Mouse (Mus musculus) gastrocnemius, postnatal 4 days (tissue): Measurements from ENCODE around the gene Arsk. TPM values are rescaled to one million over a fixed set of nuclear protein-coding genes. Genes with fewer than 3 reads are reported as not detected.

Experiments used
- DNase-seq, 2 experiments: peaks; one replicate each; pipeline ENCODE4 v3.0.0; 2021 to 2022; ENCODE audit warnings: low spot score in 2 of 2, mixed read lengths in 2 of 2
- long read RNA-seq, 2 experiments: library from polyadenylated mRNA; stranded (forward); transcript quantifications; one replicate each; pipeline ENCODE4 v2.0.0; 2021
- total RNA-seq, 2 experiments: library from RNA; stranded (reverse); gene quantifications; 2 replicates each; pipeline ENCODE4 v1.2.3; 2021

Gene Arsk
- 1 to 10 TPM; 5.4 to 6.9 TPM for total RNA-seq
- long read RNA-seq, experiment 1, transcript Arsk-201 (8 exons, 3,657 nt), result major isoform, 8 of 11 reads
- long read RNA-seq, experiment 1, partial matches to known transcripts, result 0 of 11 reads
- long read RNA-seq, experiment 1, other reads (novel, unspliced or antisense), result 3 of 11 reads
- long read RNA-seq, experiment 2, partial matches to known transcripts, result 0 of 7 reads
- long read RNA-seq, experiment 2, other reads (novel, unspliced or antisense), result 5 of 7 reads

DNA sequence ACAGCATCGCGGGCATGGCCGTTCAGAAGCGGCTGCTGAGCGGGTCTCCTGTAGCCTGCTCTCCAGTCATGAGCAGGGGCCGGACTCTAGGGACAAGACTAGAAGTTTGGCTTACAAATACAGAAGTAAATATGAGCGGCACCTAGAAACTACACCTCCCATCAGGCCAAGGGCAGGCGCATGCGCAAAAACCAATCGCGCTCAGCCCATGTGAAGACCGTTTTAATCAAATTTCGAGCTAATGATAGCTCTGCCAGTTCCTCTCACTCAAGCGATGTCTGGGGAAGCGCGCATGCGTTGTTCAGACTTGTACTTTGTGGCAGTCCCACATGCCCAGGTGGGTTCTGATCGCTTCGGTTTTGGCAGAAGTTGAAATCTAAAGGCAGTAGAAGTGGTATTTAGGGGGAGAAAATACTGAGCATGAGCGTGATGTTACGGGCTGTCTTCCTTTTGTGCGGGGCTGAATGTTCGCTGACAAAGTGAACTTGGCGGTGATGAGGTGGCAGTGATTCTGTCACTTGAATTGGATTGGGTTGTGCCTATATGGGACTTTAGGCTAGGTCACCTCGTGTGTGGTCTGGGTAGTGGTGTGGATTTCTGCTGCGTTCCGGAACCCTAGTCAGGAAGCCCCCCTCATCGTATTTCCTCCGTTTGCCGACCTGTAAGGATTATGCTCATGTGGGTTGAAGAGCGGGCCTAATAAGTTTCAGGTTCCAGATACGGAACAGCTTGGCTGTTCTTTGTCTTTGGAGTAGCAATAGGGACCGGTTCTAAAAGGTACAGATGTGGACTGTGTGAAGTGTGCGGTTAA, at the start of gene Arsk, which contains the start of gene Ttc37:
Gene Arsk, minus strand, starts transcription at position 168 of the 811 bp plus-strand sequence.
Gene Ttc37, plus strand, starts transcription at position 242 of the 811 bp plus-strand sequence.
- peak; percentile 85 to 93 for DNase-seq

DNA sequence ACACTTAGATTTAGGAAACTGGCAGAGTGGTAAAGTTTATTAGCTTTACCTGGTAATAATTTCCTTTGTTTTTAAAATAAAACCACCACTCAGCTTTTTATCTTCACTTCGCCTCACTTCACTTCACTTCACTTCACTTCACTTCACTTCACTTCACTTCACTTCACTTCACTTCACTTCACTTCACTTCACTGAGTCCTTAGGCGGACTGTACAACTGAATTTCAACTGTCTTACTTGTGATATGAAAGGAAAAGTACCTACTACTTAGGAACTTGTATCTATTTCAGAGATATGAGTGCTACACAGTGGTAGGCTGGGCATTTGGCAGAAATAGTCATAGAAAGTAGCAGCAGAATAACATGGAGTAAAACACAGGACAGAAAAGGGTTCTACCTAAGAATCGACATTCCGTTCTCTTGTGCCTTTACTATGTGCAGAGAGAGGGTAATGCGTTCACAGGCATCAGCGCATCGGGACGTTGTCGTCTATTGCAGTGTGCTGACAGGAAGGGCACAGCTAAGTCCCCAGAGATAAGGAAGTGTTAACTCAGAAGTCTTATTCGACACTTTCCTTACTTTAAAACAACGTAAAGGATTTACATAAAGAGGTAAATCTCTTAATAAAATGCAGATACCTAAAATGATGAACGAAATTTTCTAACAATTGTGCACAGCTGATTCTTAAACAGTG, 42.8 kb upstream of the Arsk start:
- no peak for DNase-seq

DNA sequence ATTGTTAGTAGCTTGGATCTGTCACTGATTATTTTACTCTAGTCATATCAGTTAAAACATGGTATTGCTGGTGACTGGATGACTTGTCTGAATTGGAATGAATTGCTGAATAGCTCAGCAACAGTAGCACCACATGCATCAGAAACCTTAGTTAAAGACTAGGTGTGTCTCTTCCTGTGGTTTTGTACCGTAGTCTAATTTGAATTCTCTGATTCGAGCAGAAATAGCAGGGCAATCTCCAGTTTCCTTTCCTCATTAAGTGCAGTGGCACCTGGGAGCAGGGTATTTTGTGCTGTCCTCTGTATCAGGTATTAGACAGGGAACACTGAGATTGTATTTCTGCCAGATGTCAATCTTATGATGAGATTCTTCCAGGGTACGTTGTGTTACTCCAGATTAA, 40.4 kb upstream of the Arsk start:
- no peak for DNase-seq

DNA sequence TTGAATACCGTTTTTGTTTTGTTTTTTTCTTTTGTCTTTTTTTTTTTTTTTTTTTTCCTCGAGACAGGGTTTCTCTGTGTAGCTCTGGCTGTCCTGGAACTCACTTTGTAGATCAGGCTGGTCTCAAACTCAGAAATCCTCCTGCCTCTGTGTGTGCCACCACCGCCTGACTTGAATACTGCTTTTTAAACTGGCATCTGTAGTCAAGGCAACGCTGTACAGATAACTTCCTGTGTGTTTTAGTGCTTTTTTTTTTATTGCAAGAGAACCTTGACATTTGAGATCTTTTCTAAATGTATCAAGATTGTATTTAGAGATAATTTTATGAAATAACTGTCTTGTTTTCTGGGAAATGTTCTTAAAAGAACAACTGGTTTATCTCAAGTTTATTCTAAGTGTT, 34.0 kb upstream of the Arsk start:
- DNase-seq, result no peak

DNA sequence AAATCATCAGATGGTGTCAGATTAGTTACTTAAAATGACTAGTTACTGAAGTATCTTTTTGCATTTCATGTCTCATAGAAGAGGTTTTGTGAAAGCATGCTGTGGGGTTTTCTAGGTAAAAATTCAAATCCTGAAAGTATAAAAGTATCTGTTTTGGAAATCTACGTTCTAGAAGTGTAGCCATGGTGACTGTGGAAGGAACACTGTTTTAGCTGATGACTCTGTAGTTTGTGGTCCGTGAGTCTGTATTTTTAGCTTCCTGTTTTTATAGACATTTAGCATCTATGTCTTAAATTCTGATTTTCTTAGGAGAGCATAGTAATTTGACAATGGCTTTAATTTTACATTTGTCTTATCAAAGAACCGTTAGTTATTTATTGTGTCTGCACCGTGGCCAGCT, 30.3 kb upstream of the Arsk start:
- DNase-seq, result no peak

DNA sequence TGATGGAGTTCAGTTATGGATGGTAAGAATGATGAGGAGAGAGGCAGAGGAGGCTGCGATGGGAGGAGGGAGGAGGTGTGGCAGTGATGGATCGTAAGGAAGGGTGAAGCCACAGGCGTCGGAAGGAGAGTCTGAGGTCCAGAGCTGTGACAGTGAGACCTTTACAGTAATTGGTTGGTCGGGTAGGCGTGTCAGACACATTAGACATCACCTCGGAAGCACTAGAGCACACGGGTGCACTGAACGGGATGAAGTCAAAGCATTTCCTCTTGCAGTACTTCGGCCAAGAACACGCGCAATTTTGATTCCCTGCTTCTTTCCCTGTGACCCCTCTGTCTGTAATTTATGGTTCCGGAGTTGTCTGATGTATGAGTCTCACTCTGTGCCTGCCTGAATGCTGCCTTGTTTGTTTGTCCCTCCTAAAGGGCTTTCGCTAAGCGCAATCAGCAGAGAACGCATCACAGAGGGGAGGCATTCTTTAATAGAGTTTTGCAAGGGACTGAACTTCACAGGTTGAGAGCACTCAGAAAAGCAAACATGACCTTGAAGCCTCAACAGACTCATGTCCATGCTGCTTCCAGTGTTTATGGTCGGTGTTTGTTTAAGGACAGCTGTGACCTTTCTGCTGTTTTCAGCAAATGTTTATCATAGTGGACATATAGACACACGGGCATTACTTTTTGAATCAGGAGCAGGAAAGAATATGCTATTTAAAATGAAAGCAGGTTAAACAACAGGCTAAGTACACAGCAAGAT, 10.8 kb upstream of the Arsk start:
- DNase-seq, result no peak

DNA sequence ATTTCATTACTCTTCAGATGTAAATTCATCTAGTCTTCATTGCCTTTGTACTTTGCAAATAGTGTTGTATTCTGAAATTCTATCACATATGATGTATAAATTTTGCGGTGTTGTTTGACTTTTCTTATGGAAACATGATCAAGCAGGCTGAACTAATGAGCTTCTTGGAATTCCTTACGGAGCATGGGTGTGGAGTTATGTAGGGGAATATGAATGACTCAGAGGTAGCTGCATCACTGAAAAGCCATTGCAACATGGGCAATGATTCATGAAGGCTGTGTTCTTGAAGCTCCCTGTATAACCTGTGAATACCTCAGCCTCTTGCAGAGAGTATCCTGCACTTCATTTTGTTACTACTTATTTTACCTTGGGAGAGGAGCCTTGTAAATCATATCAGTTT, 3.5 kb upstream of the Arsk start:
- DNase-seq, result no peak

DNA sequence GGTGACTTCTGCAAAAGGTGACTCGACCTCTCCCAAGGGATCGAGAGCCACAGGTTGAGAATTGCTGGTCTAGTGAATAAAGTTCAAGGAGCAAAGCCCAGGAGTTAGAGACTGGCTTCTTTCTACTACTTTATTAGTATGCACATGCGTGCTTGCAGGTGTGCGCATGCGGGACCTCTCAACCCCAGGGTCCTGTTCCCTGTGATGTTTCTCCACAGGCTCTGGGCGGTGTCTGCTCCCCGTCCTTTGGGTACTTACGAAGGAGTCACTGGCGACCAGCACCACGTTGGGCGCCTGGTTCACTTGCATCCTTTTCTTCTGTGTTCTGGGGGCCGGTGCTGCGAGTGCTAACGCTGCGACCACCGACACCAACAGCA, 356 bp downstream of the Arsk start:
- no peak for DNase-seq

DNA sequence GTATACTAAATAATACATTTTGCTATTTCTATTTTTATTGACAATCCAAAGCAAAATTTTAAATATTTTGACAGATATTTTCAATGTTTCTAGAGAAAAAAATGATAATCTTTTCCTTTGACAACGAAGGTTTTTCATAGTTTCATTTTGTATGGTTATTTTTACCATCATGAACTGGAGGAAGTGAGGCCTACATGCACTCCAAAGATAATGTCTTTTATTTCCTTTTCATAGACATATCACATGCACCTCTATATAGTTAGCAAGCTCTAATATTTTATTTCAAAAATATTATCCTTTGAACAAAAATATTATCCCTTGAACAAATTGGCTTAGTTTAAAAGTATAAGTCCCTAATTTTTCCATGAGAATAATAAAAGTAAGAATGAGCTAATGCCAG, 24.1 kb downstream of the Arsk start:
- no peak for DNase-seq

DNA sequence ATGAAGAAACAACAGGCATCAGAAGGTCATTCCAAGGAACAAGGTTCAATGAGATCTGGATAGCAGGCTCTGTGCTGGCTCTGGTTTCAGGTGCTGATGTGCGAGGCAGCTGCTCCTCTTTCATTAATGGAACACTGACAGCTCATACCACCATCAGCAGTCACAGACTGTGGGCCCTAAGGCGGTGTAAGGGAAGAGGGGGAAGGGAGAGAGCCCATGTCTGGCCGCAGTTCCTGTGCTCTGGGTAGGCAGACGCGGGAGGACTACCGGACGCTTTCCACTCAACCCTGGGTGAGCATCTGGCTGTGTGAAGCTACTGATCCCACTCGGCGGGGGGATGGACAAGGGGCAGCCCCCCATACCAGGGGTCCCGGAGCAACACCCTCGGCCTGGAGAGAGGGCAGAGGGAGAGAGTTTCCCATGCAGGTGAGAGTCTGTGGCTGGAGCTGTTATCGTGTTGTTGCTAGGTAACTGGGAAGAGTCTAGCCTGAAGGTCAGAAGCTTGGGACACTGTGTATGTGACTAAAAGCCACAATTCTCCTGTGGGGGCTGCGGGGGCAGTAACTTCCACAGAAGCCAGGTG, 34.0 kb downstream of the Arsk start:
- DNase-seq, result no peak

DNA sequence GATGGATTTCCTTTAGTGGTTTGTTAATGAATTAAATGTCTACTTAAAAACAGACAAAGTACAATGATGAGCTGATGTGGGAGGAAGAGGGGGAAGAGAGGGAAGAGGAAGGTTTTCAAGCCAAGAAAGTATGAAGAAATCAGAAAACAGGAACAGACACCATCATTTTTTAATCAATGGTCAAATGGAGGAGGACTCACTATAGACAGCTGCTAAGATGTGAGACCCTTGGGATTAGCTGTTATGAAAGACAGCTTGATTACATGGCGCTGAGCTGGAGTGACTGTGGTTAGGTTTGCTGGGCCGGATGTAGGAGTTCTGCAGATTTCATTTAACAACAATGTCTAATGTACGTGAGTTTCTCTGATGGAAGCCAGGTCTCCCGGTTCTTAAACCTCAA, 34.9 kb downstream of the Arsk start:
- no peak for DNase-seq

DNA sequence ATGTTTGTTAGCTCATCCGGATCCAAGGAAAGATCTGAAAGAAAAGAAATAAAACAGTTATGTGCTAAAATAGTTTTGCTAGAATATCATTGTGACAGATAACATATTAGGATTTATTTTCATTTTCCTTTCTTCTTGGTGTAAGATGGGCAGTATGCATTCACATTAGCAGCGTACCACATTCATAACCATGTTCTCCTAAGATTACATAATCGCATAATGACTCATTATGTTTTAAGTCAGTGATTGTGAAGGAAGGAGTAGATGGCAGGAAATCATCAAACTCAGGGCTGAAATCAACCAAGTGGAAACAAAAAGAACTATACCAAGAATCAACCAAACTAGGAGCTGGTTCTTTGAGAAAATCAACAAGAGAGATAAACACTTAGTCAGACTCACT, 35.9 kb downstream of the Arsk start:
- DNase-seq, result no peak

DNA sequence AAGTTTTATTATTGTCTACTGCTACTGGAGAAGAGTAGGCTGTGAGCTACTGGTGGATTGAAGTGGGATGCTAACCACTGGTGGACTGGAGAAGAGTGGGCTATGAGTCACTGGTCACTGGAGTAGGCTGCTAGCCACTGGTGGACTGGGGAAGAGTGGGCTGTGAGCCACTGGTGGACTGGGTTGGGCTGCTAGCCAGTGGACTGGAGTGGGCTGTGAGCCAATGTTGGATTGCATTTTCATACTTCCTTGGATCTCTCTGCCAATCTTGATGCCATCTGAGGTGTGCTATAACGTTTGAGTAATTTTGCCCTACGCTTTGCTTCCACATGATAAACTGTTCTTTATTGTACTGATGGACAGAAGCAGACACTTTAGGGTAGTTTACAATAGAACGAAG, 36.3 kb downstream of the Arsk start:
- no peak for DNase-seq

DNA sequence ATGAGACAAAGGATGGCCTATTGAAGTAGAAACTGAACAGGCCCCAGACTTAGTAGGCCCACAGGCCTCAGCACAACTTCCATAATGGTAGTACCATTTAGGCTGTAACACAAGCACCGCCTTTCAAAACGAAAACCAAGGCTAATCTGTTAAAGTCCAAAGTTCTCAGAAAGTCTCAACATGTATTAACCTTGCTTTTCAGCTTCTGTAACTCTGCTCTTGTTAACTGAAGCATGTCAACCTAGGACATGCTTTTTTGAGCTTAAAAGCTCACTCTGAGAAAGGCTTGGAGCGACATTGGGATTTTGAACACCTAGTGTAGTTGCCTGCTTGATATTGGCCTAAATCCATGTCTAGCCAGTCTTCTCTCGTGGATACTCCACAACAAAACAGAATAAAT, 38.9 kb downstream of the Arsk start:
- no peak for DNase-seq

DNA sequence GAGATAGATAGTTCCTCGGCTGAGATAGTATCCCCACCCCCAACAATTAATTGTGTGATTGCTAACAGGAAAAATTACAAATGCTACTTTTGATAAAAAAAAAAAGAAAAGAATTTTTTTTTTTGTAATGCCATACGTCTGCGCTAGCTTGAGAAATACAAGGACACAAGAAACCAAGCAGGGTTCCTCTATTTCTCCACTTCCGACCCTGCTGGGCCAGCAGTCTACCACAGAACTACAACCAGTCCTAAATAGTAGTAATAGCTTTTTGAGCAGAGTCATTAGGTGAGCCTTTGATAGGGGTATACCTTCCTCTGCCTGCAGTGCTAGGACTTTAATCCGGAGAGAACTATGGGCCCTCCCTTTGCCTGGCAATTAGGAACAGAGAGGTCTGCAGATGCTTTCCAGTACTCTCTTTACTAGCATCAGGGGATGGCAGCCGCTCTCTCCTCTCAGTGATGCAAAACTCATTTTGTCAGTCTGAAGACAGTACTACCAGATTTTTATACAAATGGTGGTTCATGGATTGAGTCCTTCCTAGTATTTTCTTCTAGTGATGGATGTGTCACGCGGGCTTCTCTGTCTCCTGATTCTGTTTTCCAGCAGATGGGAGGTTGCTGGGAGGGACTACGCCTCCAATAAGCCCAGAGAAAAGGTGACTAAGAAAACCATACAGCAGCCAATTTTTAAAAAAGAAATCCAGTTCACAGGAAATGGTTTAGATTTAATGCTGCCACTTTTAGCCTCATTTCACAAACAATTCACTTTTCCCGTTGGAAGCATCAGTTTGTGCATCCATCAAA, 41.0 kb downstream of the Arsk start:
- no peak for DNase-seq

DNA sequence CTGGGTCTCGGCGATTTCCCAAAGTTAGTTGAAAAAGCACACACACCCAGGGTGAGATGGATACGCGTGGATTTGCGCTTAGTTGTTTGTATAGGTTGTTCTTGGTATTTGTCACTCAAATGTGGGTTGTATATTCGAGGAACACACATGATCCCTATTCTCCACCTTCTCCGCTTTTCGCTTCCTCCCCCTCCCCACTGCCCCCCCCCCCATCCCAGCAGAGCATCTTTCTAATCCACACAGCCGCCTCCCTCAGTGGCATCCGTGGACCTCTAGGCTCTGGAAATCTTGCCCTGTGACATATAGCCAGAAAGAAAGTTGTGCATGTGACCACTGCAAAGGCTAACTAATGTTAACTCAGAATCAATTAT, 41.6 kb downstream of the Arsk start, which contains the start of gene Gpr150:
Gene Gpr150, minus strand, starts transcription at position 101 of the 371 bp plus-strand sequence.
- DNase-seq, result no peak

DNA sequence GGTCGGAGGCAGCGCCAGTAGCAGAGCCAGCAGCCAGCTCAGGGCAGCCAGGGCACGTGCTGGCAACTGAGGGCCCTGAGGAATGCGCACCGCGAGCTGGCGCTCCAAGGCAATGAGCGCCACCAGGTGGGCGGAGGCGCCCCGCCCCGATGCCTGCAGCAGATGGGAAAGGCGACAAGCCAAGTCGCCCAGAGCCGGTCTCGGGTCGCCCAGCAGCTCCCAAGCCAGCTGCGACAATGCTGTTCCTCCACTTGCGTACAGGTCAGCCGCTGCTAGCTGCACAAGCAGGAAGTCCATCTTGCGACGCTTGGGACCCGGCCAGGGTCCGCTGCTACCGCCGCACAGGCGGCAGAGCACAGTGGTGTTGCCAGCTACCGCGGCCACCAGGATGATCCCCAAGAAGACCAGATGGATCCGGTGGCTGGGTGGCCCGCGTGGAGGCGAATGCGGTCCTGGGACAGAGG, 42.2 kb downstream of the Arsk start:
- peak; percentile 23 to 35 for DNase-seq

DNA sequence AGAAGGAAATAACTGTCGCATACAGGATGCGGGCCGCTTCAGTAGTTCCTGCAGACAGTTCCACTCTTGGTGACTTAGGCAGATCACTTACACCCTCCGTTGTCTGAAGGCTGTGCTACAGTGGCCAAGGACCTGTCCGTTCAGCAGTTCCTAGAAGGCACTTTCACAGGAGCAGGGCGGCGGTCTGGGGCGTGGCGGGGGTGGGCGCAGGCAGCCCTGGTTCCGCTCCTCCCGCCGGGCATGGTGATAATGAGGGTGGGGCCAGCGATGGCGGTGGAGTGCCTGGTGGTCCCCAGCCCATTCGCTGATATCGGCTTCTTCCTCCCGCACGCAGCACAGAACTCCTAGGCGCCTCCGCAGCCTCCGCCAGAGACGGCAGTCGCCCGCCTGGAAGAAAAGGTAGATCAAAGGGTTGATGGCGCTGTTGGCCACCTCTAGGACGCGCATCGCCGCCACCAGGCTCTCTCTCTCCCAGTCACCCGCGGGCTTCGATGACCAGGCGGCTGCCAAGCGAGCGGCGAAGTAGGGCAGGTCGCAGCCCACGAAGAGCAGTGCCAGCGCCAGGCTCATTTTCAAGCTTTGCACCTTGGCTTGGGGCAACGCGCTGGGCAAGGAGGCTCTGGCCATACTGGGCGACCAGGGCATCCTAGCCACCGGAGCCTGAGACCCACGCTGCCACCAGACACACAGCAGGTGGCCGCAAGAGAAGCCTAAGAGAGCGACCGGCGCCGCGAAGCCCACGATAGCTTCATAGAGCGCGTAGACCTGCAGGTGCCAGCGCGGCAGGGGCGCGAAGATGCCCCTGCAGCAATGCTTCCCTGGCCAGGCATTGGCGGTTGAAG, 42.8 kb downstream of the Arsk start:
- DNase-seq, result peak in 1 of 2 experiments; percentile 14

DNA sequence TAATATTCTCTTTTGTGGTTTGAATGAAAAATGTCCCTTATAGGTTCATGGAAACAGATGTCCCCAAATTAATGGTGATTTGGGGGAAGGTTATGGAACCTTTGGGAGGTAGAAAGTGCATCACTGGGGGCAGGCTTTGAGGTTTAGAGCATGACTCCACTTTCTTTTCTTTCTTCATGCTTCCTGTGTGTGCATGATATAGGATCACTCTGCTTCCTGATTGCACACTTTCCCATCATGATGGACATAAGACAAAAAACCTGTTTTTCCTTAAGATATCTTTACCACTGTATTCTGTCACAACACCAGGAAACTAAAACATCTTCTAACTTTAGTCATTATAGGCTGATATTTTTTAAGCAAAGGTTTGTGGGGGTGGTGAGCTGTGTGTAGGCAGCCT, 53.5 kb downstream of the Arsk start:
- DNase-seq, result no peak
